Mouse (Mus musculus): Measurements from ENCODE around the gene Tubd1.

DNA sequence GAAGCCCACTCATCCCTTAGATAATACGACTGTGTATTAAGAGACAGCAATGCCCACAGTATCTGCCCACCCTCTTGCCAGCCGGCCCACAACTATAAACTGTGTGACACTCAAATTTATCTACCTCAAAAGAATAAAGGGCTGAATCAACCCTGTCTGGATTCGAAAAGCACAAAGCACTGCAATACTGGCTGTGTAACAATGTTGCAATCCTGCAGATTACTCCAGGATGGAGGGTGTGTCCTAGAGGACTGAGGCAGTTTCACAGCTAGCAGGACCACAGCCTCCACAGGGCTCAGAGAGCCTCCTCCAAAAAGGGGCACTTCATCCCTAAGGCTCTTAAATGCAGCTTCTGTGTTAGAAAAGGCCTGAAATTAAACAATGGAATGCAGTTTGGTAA, 28.2 kb upstream of the Tubd1 start:
- TF ChIP-seq POLR2A (IDR thresholded peaks at IDR 0.05; ENCODE audit: control insufficient read depth, low read depth, low read length) (no peak), CTCF (IDR thresholded peaks at IDR 0.05; ENCODE audit: control insufficient read depth, insufficient read depth, insufficient replicate concordance, low read depth, low read length) (no peak)
